Mouse (Mus musculus): Measurements from ENCODE around the gene Foxa2. TPM values are rescaled to one million over a fixed set of nuclear protein-coding genes. Genes with fewer than 3 reads are reported as not detected.
A peak's percentile ranks its signal among the peaks of the same experiment; 100 is the strongest.

Gene Foxa2
- total RNA-seq (2014; fragmentation: Nextera tagmentation) (not detected in 2 replicates), total RNA-seq (2017) (not detected in 2 replicates)

DNA sequence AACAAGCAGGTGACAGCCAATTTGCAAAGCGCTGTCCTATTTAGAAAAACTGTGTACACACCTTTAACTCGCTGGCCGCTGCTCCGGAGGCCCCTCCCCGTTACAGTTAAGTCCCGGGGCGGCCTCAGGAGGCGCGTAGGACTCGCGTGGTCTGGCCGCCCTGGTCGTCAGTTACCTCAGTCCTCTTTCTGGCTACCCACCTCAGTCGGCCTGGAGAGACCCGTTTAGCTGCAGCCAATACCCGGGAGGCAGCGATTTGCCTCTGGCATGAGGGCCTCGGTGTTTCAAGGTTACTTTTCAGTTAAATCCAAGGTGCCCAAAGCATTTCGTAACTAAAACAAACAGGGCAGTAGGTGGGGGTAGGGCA lies at the start of gene Foxa2:
Gene Foxa2 (minus strand): TSS at position 171 of the 367 bp plus-strand sequence.
- ATAC-seq (replicated peaks; ENCODE audit: low FRiP score, low TSS enrichment, poor library complexity, severe bottlenecking) = no peak

GRCm38 (mm10) chr2:148092089-148092488 lies 45.3 kb upstream of the Foxa2 start:
- no peak for ATAC-seq (replicated peaks; ENCODE audit: low FRiP score, low TSS enrichment, poor library complexity, severe bottlenecking)

GRCm38 (mm10) chr2:148091657-148092056 lies 44.9 kb upstream of the Foxa2 start:
- ATAC-seq (replicated peaks; ENCODE audit: low FRiP score, low TSS enrichment, poor library complexity, severe bottlenecking) = no peak

DNA sequence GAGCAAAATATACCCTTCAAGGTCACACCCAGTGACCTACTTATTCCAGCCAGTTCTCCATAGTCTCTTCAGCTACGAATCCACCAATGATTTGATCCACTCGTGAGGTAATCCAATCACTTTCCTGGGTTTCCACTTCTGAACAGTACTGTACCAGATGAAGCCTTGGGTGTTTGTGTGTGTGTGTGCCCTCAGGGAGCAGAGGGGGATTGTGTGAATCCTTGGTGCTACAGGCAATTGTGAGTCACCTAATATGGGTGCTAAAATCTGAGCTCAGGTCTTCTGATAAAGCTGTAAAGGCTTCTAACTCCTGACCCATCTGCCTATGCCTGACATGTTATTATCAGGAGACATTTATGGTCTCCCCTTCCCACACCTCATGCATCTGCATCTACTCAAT lies 43.3 kb upstream of the Foxa2 start:
- ATAC-seq (replicated peaks; ENCODE audit: low FRiP score, low TSS enrichment, poor library complexity, severe bottlenecking) = no peak

DNA sequence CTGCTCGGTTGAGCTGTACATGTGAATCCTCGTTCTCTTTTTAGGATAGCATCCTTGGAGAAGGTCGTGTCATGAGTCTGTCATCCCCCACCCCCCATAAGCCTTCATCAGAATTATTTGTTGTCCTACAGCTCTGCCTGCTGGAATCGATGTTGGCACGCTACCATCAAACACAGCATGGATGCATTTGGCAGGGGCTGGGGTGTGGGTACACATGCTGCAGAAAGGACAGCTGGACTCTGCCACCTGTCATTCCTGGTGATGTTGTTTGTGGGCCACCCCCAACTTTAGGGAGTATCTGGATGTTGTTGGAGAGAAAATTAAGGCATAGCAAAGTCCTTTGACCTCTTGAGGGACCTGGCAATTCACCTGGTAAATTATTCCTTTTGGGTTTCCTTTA lies 38.8 kb upstream of the Foxa2 start:
- no peak for ATAC-seq (replicated peaks; ENCODE audit: low FRiP score, low TSS enrichment, poor library complexity, severe bottlenecking)

GRCm38 (mm10) chr2:148085126-148085525 lies 38.4 kb upstream of the Foxa2 start:
- no peak for ATAC-seq (replicated peaks; ENCODE audit: low FRiP score, low TSS enrichment, poor library complexity, severe bottlenecking)

- ATAC-seq (replicated peaks; ENCODE audit: low FRiP score, low TSS enrichment, poor library complexity, severe bottlenecking) = peak; percentile 89
Observed at GRCm38 (mm10) chr2:148082283-148082682, 35.5 kb upstream of the Foxa2 start.

GRCm38 (mm10) chr2:148060705-148061104 lies 13.9 kb upstream of the Foxa2 start:
- no peak for ATAC-seq (replicated peaks; ENCODE audit: low FRiP score, low TSS enrichment, poor library complexity, severe bottlenecking)

GRCm38 (mm10) chr2:148053411-148053810 lies 6.6 kb upstream of the Foxa2 start:
- no peak for ATAC-seq (replicated peaks; ENCODE audit: low FRiP score, low TSS enrichment, poor library complexity, severe bottlenecking)

- peak; percentile 67 for ATAC-seq (replicated peaks; ENCODE audit: low FRiP score, low TSS enrichment, poor library complexity, severe bottlenecking)
Observed at GRCm38 (mm10) chr2:148048484-148049129, 1.8 kb upstream of the Foxa2 start.

- ATAC-seq (replicated peaks; ENCODE audit: low FRiP score, low TSS enrichment, poor library complexity, severe bottlenecking) = no peak
Observed at GRCm38 (mm10) chr2:148047611-148048010, 842 bp upstream of the Foxa2 start.

- ATAC-seq (replicated peaks; ENCODE audit: low FRiP score, low TSS enrichment, poor library complexity, severe bottlenecking) = no peak
Observed at GRCm38 (mm10) chr2:148045937-148046798, 601 bp downstream of the Foxa2 start.

GRCm38 (mm10) chr2:148045543-148045936 lies 1.2 kb downstream of the Foxa2 start:
- no peak for ATAC-seq (replicated peaks; ENCODE audit: low FRiP score, low TSS enrichment, poor library complexity, severe bottlenecking)

DNA sequence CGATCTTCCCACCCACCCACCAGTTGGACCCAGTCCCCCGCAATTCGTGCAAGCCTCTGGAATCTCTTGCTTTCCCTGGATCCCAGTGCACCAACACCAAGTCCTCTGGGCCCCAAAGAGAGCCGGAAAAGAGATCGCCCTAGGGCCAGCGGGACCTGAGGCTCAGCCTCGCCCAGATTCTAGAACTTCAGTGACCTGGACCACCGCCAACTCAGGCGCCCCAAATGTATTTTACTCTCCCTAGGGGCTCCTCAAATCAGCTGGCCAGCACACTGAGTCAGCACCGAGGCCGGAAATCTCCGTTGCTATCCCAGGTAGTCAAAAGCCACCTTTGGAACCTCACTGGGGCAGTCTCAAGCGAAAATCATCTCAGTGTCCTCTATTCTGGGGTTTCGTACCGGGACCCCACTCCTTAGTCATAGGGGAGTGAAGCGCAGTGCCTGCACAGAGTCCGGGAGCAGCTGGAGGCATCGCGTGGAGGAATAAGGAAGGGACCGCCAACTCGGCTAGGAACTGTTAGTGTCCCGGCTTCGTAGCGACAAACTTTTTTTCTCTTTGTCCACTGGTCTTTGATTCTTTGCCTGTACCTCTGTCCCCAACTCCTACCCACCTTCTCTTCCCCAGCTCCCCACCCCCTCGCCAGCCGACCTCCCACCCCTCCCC lies 1.8 kb downstream of the Foxa2 start:
- ATAC-seq (replicated peaks; ENCODE audit: low FRiP score, low TSS enrichment, poor library complexity, severe bottlenecking) = no peak

GRCm38 (mm10) chr2:148043976-148044876 lies 2.5 kb downstream of the Foxa2 start:
- no peak for ATAC-seq (replicated peaks; ENCODE audit: low FRiP score, low TSS enrichment, poor library complexity, severe bottlenecking)

DNA sequence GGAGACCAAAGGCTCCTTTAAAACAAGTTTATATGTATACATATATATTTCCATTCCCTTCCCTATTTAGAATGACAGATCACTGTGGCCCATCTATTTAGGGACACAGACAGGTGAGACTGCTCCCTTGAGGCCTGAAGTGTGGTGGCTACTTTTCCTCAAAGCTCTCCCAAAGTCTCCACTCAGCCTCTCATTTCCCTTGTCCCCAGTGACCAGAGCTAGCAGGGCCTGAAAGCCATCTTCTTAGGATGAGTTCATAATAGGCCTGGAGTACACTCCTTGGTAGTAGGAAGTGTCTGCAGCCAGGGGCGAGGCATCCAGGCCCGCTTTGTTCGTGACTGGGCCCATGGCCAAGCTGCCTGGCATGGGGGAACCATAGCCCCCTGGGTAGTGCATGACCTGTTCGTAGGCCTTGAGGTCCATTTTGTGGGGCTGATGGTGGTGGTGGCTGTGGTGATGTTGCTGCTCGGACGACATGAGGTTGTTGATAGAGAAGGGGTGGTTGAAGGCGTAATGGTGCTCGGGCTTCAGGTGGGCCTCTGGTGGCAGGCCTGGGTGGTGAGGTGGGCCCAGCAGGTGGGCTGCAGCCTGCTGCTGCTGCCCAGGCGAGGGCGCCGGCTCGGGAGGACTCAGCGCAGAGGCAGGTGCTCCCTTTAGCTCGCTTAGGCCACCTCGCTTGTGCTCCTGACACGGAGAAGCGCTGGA lies 3.3 kb downstream of the Foxa2 start:
- no peak for ATAC-seq (replicated peaks; ENCODE audit: low FRiP score, low TSS enrichment, poor library complexity, severe bottlenecking)

DNA sequence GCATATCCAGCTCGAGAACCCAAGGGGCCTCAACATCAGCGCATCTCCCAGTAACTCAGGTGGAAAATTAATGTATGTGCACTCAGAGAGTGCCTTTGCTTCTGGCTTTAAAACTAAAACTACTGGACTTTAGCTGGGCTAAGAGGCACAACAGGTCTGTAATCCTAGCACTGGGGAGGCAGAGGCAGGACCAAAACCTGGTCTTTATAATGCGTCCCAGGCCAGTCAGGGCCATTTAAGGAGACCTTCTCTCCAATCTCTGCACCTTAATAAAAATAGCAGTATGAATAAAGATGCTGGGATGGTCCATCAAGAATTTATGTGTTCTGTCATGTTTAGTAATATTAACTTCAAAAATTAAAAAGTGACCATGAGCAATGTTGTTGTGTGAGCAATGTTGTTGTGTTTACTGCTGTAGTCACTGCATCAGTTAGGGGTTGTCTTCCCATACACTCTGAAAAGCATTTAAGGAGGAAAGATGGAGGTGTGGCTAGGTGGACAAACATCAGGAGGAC lies 4.6 kb downstream of the Foxa2 start:
- no peak for ATAC-seq (replicated peaks; ENCODE audit: low FRiP score, low TSS enrichment, poor library complexity, severe bottlenecking)

- ATAC-seq (replicated peaks; ENCODE audit: low FRiP score, low TSS enrichment, poor library complexity, severe bottlenecking) = no peak
Observed at GRCm38 (mm10) chr2:148041381-148041780, 5.4 kb downstream of the Foxa2 start.
